Mouse (Mus musculus) MEL (cell line): ENCODE measurements at regions not wholly inside any gene's neighbourhood (a gene's known extent, or its start where the extent isn't known, plus 50 kb on each side); places are given as distances from the start of the nearest gene placed in this dataset.

ENCODE experiments used
- CHD2 ChIP-seq: IDR thresholded peaks from 2 replicates; pipeline ENCODE4 v1.6.1; 2011; ENCODE audit warnings: low read length, improper control_type of control experiment
- CTCF ChIP-seq, 3 experiments: IDR thresholded peaks in 2 of 3; conservative IDR thresholded peaks in 1 of 3; 2 replicates each; pipeline ENCODE4 v1.5.1; 2011 to 2012; ENCODE audit warnings: low read length in 3 of 3, low read depth in 2 of 3, mild to moderate bottlenecking in 2 of 3, improper control_type of control experiment in 1 of 3, inconsistent platforms in 1 of 3, mixed read lengths in 1 of 3, moderate library complexity in 1 of 3; ENCODE audit not compliant: control insufficient read depth in 1 of 3, insufficient read depth in 1 of 3, poor library complexity in 1 of 3, severe bottlenecking in 1 of 3
- EP300 ChIP-seq, 2 experiments: IDR thresholded peaks; 2 replicates each; pipeline ENCODE4 v1.6.1; 2011; ENCODE audit warnings: improper control_type of control experiment in 2 of 2, low read length in 2 of 2, low read depth in 1 of 2, mild to moderate bottlenecking in 1 of 2
- MEF2A ChIP-seq: IDR thresholded peaks from 2 replicates; pipeline ENCODE4 v1.6.1; 2014; ENCODE audit warnings: low read depth, mild to moderate bottlenecking, inconsistent platforms, low read length, improper control_type of control experiment; ENCODE audit not compliant: poor library complexity, insufficient replicate concordance, severe bottlenecking; ENCODE audit errors: extremely low read depth
- MYC ChIP-seq: IDR thresholded peaks from 2 replicates; pipeline ENCODE4 v1.6.1; 2011; ENCODE audit warnings: low read depth, mild to moderate bottlenecking, low read length, improper control_type of control experiment, moderate library complexity
- RCOR1 ChIP-seq: IDR thresholded peaks from 2 replicates; pipeline ENCODE4 v1.6.1; 2012; ENCODE audit warnings: low read depth, mild to moderate bottlenecking, inconsistent platforms, low read length, improper control_type of control experiment
- USF2 ChIP-seq, 2 experiments: IDR thresholded peaks; 2 replicates each; pipeline ENCODE4 v1.6.1; 2011 to 2012; ENCODE audit warnings: improper control_type of control experiment in 2 of 2, low read length in 2 of 2, borderline replicate concordance in 1 of 2, inconsistent platforms in 1 of 2, low read depth in 1 of 2, mild to moderate bottlenecking in 1 of 2; ENCODE audit not compliant: insufficient read depth in 1 of 2
- ZKSCAN1 ChIP-seq: IDR thresholded peaks from 2 replicates; pipeline ENCODE4 v1.6.1; 2012; ENCODE audit warnings: low read depth, mild to moderate bottlenecking, inconsistent platforms, low read length, improper control_type of control experiment, moderate library complexity

DNA sequence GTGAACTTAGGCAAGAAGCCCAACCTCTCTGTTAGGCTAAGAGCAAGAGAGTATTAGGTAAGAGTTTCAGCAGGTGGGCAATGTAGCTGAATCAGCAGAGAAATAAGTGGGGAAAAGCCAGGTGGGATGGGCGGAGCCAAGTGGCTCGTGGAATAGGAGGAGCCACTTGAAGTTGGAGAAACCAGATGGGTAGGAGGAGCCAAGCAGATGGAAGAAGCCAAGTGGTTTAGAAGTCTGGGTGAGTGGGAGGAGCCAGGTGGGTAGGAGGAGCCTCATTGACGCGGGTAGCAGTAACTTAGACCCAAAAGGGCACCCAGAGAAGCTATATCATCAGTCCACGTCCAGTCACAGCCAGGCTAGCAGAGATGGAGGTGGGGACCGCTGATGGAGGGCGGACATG is 160.1 kb downstream of the Ptpru start:
- TF ChIP-seq MYC (no peak), CTCF (IDR thresholded peaks at IDR 0.05 in 2 of 3, conservative IDR thresholded peaks at IDR 0.05 in 1 of 3; ENCODE audit: control insufficient read depth in 1 of 3, insufficient read depth in 1 of 3, low read depth in 2 of 3, low read length in 3 of 3, poor library complexity in 1 of 3, severe bottlenecking in 1 of 3) (no peak), EP300 (IDR thresholded peaks at IDR 0.05; ENCODE audit: low read depth in 1 of 2, low read length in 2 of 2) (no peak), MEF2A (no peak), USF2 (IDR thresholded peaks at IDR 0.05; ENCODE audit: borderline replicate concordance in 1 of 2, insufficient read depth in 1 of 2, low read depth in 1 of 2, low read length in 2 of 2) (no peak), ZKSCAN1 (no peak), RCOR1 (no peak), CHD2 (no peak)
